Mouse (Mus musculus): ENCODE data around the gene Tex33. TPM values are rescaled to one million over a fixed set of nuclear protein-coding genes. Genes with fewer than 3 reads are reported as not detected.

Gene Tex33
- not detected in 2 replicates for polyA plus RNA-seq (2015; fragmentation: Nextera tagmentation; extraction: Ambion mirVana)

DNA sequence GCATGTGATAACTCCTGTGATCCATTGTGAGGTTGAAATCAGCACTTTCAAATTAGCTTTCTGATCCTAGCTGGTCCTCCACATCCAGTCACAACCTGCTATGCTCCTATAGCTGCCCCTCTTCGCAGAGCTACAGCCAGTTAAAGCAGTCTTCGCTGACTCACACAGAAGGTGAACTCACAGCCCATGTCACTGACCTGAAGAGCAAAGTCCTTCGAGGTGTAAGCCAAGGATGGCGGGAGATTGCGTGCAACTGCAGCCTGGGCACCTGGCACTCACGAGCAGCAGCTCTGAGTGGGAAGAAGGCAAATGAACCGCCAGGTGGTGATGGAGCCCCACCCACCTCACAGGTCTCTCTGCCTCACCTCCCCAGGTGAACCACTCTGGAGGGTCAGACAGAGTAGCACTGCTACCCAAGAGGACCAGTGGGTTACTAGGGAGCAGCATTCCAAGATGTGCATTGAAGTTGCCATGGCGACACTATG is at the start of gene Tex33:
Tex33 (minus strand) TSS at position 435 of the 485 bp plus-strand sequence.
- WGBS = 83% methylated on average over 8 of the region's 8 CpGs
- no peaks in the 10 kb centered on the region for H3K4me1 ChIP-seq (replicated peaks)
- H3K4me3 ChIP-seq = no peak within 1 kb of the TSS
- no peaks in the 10 kb centered on the region for H3K9me3 ChIP-seq
- H3K27ac ChIP-seq = no peak within 1 kb of the TSS
- ATAC-seq (ENCODE audit: low FRiP score) = no peak
- H3K4me2 ChIP-seq = no peak within 1 kb of the TSS
- no peak within 1 kb of the TSS for H3K9ac ChIP-seq
- H3K36me3 ChIP-seq = no peaks in the 10 kb centered on the region
- H3K27me3 ChIP-seq = no peaks in the 10 kb centered on the region

DNA sequence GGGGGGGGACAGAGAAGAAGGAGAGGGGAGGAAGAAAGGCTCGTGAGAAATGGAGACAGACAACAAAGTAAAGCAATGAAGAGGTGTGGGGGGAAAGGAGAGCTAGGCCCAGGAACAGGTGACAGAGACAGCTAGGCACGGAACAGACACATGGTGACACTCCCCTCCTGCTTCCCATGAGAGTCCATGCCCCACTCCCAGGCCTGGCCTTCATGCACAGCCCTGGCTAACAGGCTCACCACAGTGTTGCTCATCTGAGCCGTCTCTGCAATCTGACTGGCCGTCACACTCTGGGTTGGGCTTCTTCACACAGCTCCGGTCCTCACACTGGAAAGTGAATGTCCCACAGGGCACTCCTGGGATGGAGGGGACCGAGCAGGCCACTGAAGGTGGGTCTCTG is 48.1 kb upstream of the Tex33 start:
- H3K4me1 ChIP-seq (replicated peaks) = peaks cover 31% of the 10 kb centered on the region
- 52% methylated on average over 6 of the region's 6 CpGs for WGBS
- H3K36me3 ChIP-seq = peaks cover 4% of the 10 kb centered on the region; the same call in 1 of the 2 replicates
- no peak for ATAC-seq (ENCODE audit: low FRiP score)
- no peak overlapping the region for H3K4me2 ChIP-seq
- H3K27me3 ChIP-seq = 0 out of 2 replicates have a peak, but pooled peaks cover 1% of the 10 kb centered on the region
- H3K9me3 ChIP-seq = no peaks in the 10 kb centered on the region
- peak overlapping the region; percentile 13; the same call in 1 of the 2 replicates for H3K9ac ChIP-seq
- no peak overlapping the region for H3K27ac ChIP-seq
- H3K4me3 ChIP-seq = no peak overlapping the region

DNA sequence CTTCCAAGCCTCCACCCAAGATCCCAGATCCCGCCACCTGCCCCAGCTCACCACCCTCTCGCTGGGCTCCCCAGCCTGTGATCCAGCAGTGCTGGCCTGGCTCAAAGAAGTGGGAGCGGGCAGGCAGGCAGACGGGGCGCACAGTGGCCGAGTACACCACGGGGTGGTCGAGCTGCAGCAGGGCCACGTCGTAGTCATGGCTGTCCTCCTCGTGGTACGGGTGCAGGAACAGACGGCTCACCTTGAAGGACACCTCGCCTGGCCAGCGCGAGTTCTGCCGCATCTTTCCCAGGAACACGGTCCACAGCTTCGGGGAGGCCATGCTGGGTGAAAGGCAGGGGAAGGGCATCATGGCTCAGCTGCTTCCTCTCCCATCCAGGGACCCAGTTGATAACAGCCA is 46.5 kb upstream of the Tex33 start:
- peaks cover 9% of the 10 kb centered on the region; the same call in 1 of the 2 replicates for H3K36me3 ChIP-seq
- H3K4me3 ChIP-seq = no peak overlapping the region
- no peak overlapping the region for H3K4me2 ChIP-seq
- H3K27me3 ChIP-seq = 0 out of 2 replicates have a peak, but pooled peaks cover 4% of the 10 kb centered on the region
- no peak overlapping the region for H3K27ac ChIP-seq
- peaks cover 35% of the 10 kb centered on the region for H3K4me1 ChIP-seq (replicated peaks)
- no peaks in the 10 kb centered on the region for H3K9me3 ChIP-seq
- ATAC-seq (ENCODE audit: low FRiP score) = no peak
- H3K9ac ChIP-seq = no peak overlapping the region
- 90% methylated on average over 19 of the region's 19 CpGs for whole genome bisulfite sequencing

DNA sequence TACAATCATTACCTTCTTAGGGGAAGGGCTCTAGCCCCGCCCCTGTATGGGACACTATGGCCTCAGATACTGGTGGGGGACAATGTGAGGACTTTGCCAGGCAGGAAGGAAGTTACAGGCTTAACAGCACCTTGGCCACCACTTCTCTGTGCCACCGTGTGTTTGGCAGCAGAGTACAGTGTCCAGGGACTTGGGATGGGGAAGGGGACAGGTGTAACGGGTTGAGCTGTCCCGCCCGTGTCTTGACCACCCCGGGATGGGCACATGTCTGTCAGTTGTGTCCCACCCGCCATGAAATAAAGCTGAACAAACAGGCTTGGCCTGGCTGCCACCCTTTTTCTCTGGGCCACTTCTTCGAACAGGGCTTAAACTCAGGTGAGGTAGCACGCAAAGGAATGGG is 43.3 kb upstream of the Tex33 start:
- no peak for ATAC-seq (ENCODE audit: low FRiP score)
- 58% methylated on average over 9 of the region's 9 CpGs for WGBS

DNA sequence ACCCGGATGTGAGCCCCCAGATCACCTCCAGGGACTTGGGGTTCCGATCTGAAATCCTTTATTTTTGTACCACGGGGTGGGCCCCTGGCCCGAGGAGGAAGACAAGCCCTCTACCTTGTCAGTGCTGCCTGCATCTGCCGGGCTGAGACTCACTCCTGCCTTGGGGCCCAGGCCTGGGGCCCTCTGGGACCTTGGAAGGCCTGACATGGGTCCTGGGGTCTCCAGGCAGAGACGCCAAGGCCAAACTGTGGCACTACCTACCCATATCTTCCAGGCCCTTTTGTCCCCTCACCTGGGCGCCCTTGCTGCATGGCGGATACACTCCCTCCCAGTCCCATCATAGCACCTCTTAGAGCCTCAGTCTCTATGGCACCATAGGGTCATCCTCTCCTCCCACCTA is 42.8 kb upstream of the Tex33 start:
- WGBS = 53% methylated on average over 8 of the region's 8 CpGs
- Histone ChIP-seq H3K9ac (peak overlapping the region; percentile 51; the same call in 1 of the 2 replicates), H3K36me3 (peaks cover 33% of the 10 kb centered on the region), H3K9me3 (no peaks in the 10 kb centered on the region), H3K27me3 (0 out of 2 replicates have a peak, but pooled peaks cover 10% of the 10 kb centered on the region), H3K4me2 (no peak overlapping the region), H3K27ac (no peak overlapping the region), H3K4me1 (replicated peaks) (peaks cover 63% of the 10 kb centered on the region), H3K4me3 (no peak overlapping the region)
- no peak for ATAC-seq (ENCODE audit: low FRiP score)

More for the DNA sequence above, 43.3 kb upstream of the Tex33 start:
- Histone ChIP-seq H3K4me2 (no peak overlapping the region), H3K9me3 (no peaks in the 10 kb centered on the region), H3K27ac (no peak overlapping the region), H3K36me3 (peaks cover 28% of the 10 kb centered on the region), H3K27me3 (0 out of 2 replicates have a peak, but pooled peaks cover 10% of the 10 kb centered on the region), H3K4me3 (no peak overlapping the region), H3K4me1 (replicated peaks) (peaks cover 66% of the 10 kb centered on the region), H3K9ac (no peak overlapping the region)

DNA sequence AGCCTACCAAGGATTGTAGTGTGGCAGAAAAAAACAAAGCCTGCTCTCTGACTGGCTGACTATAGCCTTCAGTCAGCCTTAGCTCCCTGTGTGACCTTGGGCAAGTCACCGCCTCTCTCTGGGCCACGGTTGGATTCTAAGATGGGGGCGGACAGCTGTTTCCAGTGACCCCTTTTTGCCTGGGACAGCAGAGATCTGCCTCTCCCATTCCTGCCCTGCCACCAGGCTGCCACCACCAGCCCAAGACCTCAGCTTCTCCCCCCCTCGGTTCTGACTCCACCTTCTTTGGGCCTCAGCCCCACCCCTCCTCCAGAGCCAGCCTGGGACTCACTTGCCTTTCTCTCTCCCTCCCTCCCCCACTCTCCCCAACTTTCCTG is 42.3 kb upstream of the Tex33 start:
- Histone ChIP-seq H3K9ac (no peak overlapping the region), H3K4me3 (no peak overlapping the region), H3K9me3 (no peaks in the 10 kb centered on the region), H3K4me1 (replicated peaks) (peaks cover 60% of the 10 kb centered on the region), H3K4me2 (no peak overlapping the region), H3K27ac (no peak overlapping the region), H3K36me3 (peaks cover 38% of the 10 kb centered on the region), H3K27me3 (0 out of 2 replicates have a peak, but pooled peaks cover 10% of the 10 kb centered on the region)
- WGBS = 44% methylated on average over 4 of the region's 4 CpGs
- ATAC-seq (ENCODE audit: low FRiP score) = no peak

DNA sequence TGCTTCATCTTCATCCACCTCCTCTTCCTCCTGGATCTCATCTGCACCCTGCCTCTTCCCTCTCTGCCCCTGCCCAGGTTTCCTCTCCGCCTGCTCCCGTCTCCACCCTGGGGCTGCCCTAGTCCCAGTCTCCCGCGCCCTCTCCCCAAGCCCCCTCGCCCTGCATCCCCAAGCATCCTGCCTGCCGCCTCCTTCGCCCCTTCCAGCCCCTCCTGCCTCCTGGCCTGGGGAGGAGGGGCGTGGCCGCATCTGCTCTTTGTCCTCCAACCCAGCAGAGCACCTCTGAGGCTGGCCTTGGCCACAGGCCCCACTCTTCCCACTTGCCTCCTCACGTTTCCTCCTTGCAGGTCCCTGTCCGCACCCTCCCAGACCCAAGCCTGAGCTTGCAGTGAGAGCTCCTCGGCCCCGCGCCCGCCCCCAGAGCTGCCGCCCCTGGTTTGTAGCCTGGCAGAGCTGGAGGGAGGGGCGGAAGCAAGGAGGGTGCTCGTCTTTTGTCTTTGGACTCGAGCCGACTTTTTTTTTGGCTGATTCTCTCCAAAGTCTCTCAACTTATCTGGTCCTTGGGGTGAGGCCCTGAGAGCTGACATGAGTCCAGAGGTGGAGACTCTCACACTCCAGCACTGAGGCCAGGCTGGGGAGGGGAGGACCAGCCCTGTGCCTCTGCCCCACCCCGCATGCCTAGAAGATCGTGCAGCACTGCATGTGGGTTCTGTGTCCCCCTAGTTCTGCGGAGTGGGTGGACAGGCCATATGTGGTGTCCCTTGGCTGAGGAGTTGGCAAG is 41.7 kb upstream of the Tex33 start:
- H3K9ac ChIP-seq = peak overlapping the region; percentile 71
- H3K36me3 ChIP-seq = peaks cover 41% of the 10 kb centered on the region
- peak overlapping the region; percentile 51 for H3K4me2 ChIP-seq
- H3K27me3 ChIP-seq = 0 out of 2 replicates have a peak, but pooled peaks cover 10% of the 10 kb centered on the region
- ATAC-seq (ENCODE audit: low FRiP score) = no peak
- H3K9me3 ChIP-seq = no peaks in the 10 kb centered on the region
- peaks cover 60% of the 10 kb centered on the region for H3K4me1 ChIP-seq (replicated peaks)
- no peak overlapping the region for H3K4me3 ChIP-seq
- H3K27ac ChIP-seq = peak overlapping the region; percentile 79
- 15% methylated on average over 23 of the region's 23 CpGs for WGBS

DNA sequence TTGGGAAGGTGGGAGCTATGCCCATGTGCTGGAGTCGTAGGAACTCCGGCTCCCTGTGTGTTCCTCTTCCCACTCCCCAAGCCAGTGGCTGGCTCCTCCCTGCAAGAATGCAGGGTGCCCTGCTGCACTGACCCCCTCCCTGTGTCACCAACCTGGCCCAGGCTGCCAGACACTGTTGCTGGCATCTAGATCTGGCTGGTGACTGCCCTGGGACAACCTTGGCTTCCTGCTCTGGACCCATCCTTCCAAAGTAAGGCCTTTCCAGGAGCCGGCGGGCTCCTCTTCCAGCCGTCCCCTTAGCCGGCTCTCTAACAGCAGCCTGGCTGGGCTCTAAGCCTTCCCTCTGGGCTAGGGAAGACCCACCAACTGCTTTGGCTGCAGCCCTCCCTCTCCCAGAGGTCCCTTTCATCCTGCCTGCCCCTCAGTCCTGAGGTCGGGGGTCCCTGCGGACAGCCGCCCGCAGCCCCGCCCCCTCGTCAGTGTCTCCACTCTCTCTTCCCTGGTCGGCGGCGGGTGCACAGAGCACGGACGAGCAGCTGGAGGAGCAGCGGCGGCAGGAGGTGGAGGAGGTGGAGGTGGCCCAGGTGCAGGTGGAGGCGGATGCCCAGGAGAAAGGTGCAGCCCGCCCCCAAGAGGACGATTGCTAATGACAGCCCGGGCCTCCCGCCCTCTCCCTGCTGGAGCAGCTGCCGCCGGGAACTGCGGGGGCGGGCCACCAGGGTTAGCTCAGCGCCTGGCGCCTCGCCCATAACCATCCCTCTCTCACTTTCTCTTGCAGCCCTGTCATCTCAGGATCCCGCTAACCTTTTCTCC is 40.9 kb upstream of the Tex33 start:
- Histone ChIP-seq H3K36me3 (peaks cover 50% of the 10 kb centered on the region), H3K9me3 (no peaks in the 10 kb centered on the region), H3K27me3 (0 out of 2 replicates have a peak, but pooled peaks cover 10% of the 10 kb centered on the region), H3K4me1 (replicated peaks) (peaks cover 60% of the 10 kb centered on the region), H3K4me3 (peak overlapping the region; percentile 19), H3K4me2 (peak overlapping the region; percentile 51), H3K9ac (peak overlapping the region; percentile 71), H3K27ac (peak overlapping the region; percentile 79)
- WGBS = 5% methylated on average over 32 of the region's 32 CpGs
- peak; percentile 57 for ATAC-seq (ENCODE audit: low FRiP score)

DNA sequence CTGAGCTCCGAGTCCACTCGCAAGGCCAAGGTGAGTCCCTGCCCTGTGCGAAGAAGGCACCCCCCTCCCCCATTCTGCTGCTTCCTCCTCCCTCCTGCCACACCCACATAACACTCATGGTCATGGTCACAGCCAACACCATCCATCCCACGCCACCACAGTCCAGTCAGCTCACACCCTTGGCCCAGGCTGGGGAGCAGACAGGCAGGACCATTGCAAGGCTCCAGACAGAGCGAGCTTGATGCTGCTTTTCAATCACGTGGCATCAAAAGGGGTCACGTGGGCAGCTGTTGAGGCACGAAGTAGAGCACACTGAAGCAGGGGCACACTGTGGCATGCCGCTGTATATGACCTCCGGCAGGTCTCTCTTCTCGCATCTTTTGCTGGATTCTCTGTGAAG is 40.0 kb upstream of the Tex33 start:
- Histone ChIP-seq H3K4me1 (replicated peaks) (peaks cover 64% of the 10 kb centered on the region), H3K27me3 (0 out of 2 replicates have a peak, but pooled peaks cover 10% of the 10 kb centered on the region), H3K4me2 (no peak overlapping the region), H3K9me3 (no peaks in the 10 kb centered on the region), H3K27ac (no peak overlapping the region; the same call in 1 of the 2 replicates), H3K4me3 (no peak overlapping the region), H3K9ac (peak overlapping the region; percentile 71; the same call in 1 of the 2 replicates), H3K36me3 (peaks cover 57% of the 10 kb centered on the region)
- WGBS = 75% methylated on average over 11 of the region's 11 CpGs
- no peak for ATAC-seq (ENCODE audit: low FRiP score)

DNA sequence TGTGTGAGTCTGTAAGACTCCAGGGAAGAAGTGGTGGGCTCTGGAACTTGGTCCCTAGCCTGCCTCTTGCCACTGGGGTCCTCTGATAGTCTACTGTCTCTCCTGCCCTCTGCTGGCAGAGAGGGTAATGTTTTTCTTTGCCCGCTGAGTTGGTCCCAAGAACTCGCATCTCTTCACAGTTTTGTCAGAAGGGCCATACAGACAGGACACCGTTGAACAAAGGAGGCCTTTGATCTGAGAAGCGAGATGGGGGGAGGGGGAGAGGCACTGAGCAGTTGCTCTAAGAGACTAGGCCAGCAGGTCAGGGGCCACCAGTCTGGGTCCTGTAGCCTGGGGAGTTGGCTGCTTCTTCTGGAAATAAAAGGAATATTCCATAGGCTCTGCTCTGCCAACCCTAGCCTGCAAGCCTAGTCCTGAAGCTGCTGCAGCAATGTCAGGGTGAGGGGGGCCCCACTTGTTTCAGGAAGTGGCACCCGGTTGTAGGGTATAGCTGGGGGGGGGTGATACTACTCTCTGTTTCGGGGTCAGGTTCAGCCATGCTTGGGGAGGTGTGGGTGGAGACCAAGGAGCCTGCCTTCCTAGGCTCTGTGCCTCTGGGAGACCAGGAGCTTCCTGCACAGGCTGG is 39.3 kb upstream of the Tex33 start:
- Histone ChIP-seq H3K9ac (no peak overlapping the region), H3K4me3 (no peak overlapping the region), H3K4me2 (no peak overlapping the region), H3K4me1 (replicated peaks) (peaks cover 64% of the 10 kb centered on the region), H3K27ac (no peak overlapping the region), H3K9me3 (no peaks in the 10 kb centered on the region), H3K36me3 (peaks cover 61% of the 10 kb centered on the region), H3K27me3 (0 out of 2 replicates have a peak, but pooled peaks cover 10% of the 10 kb centered on the region)
- 23% methylated on average over 6 of the region's 6 CpGs for WGBS
- ATAC-seq (ENCODE audit: low FRiP score) = no peak

DNA sequence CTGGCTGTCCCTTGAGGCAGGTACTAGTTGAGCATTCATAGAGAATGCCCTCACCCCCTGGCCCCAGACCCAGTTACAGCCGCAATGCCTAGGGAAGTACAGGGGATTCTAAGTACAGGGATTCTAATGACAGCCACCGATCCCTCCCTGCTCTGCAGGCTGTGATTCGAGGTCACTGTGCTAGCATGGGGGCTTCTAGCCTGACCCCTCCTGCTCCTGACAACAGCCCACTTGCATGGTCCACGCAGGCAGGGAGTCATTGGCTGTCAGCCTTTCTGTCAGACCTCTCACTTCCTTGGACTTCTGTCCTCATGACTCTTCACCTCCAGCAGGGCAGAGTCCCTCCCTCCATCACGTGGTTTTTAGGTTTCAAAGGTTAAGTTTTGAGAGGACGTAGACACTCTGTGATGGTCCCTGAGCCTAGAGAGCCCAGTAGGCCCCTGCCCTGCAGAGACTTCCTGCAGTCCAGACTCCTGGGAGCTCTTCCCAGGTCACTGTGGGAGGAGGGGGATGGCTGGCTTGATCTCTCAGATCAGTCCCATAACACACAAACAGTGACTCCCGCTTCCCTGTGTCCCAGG is 35.9 kb upstream of the Tex33 start:
- Histone ChIP-seq H3K4me2 (no peak overlapping the region), H3K9me3 (no peaks in the 10 kb centered on the region), H3K4me3 (no peak overlapping the region), H3K27me3 (0 out of 2 replicates have a peak, but pooled peaks cover 8% of the 10 kb centered on the region), H3K4me1 (replicated peaks) (peaks cover 61% of the 10 kb centered on the region), H3K9ac (no peak overlapping the region), H3K27ac (no peak overlapping the region), H3K36me3 (peaks cover 52% of the 10 kb centered on the region)
- WGBS = 79% methylated on average over 7 of the region's 7 CpGs
- ATAC-seq (ENCODE audit: low FRiP score) = no peak

Measured in hindbrain, embryonic 13.5 days (tissue).